Mouse (Mus musculus) MEL (cell line): ENCODE data around the gene Ap4e1.
A peak's percentile ranks its signal among the peaks of the same experiment; 100 is the strongest.

ENCODE experiments used
- CHD2 ChIP-seq: IDR thresholded peaks from 2 replicates; pipeline ENCODE4 v1.6.1; 2011; ENCODE audit warnings: low read length, improper control_type of control experiment
- CTCF ChIP-seq, 3 experiments: IDR thresholded peaks in 2 of 3; conservative IDR thresholded peaks in 1 of 3; 2 replicates each; pipeline ENCODE4 v1.5.1; 2011 to 2012; ENCODE audit warnings: low read length in 3 of 3, low read depth in 2 of 3, mild to moderate bottlenecking in 2 of 3, improper control_type of control experiment in 1 of 3, inconsistent platforms in 1 of 3, mixed read lengths in 1 of 3, moderate library complexity in 1 of 3; ENCODE audit not compliant: control insufficient read depth in 1 of 3, insufficient read depth in 1 of 3, poor library complexity in 1 of 3, severe bottlenecking in 1 of 3
- EP300 ChIP-seq, 2 experiments: IDR thresholded peaks; 2 replicates each; pipeline ENCODE4 v1.6.1; 2011; ENCODE audit warnings: improper control_type of control experiment in 2 of 2, low read length in 2 of 2, low read depth in 1 of 2, mild to moderate bottlenecking in 1 of 2
- HCFC1 ChIP-seq: IDR thresholded peaks from 2 replicates; pipeline ENCODE4 v1.6.1; 2012; ENCODE audit warnings: low read depth, mild to moderate bottlenecking, inconsistent platforms, low read length, improper control_type of control experiment, moderate library complexity
- MXI1 ChIP-seq: IDR thresholded peaks from 2 replicates; pipeline ENCODE4 v1.6.1; 2011; ENCODE audit warnings: mild to moderate bottlenecking, low read depth, low read length, improper control_type of control experiment
- MYC ChIP-seq: IDR thresholded peaks from 2 replicates; pipeline ENCODE4 v1.6.1; 2011; ENCODE audit warnings: low read depth, mild to moderate bottlenecking, low read length, improper control_type of control experiment, moderate library complexity
- NELFE ChIP-seq: IDR thresholded peaks from 2 replicates; pipeline ENCODE4 v1.6.1; 2011; ENCODE audit warnings: low read depth, low read length, improper control_type of control experiment
- POLR2A ChIP-seq, 2 experiments: IDR thresholded peaks; 2 replicates each; pipeline ENCODE4 v1.6.1; 2011 to 2012; ENCODE audit warnings: low read length in 2 of 2, mild to moderate bottlenecking in 2 of 2, control low read depth in 1 of 2, improper control_type of control experiment in 1 of 2, low read depth in 1 of 2, moderate library complexity in 1 of 2; ENCODE audit not compliant: control insufficient read depth in 1 of 2, insufficient read depth in 1 of 2, poor library complexity in 1 of 2
- POLR2AphosphoS2 ChIP-seq: IDR thresholded peaks from 2 replicates; pipeline ENCODE4 v1.6.1; 2011; ENCODE audit warnings: low read length, improper control_type of control experiment
- SIN3A ChIP-seq: IDR thresholded peaks from 2 replicates; pipeline ENCODE4 v1.6.1; 2012; ENCODE audit warnings: low read length, improper control_type of control experiment, inconsistent platforms
- TBP ChIP-seq: IDR thresholded peaks from 2 replicates; pipeline ENCODE4 v1.8.0; 2011; ENCODE audit warnings: low read depth, low read length, improper control_type of control experiment
- TCF12 ChIP-seq: IDR thresholded peaks from 2 replicates; pipeline ENCODE4 v1.6.1; 2014; ENCODE audit warnings: low read depth, mild to moderate bottlenecking, inconsistent platforms, low read length, improper control_type of control experiment, moderate library complexity
- UBTF ChIP-seq: IDR thresholded peaks from 2 replicates; pipeline ENCODE4 v1.6.1; 2012; ENCODE audit warnings: low read depth, mild to moderate bottlenecking, inconsistent platforms, low read length, improper control_type of control experiment, moderate library complexity, borderline replicate concordance; ENCODE audit not compliant: insufficient read depth
- ZC3H11A ChIP-seq: IDR thresholded peaks from 2 replicates; pipeline ENCODE4 v1.6.1; 2012; ENCODE audit warnings: low read depth, mild to moderate bottlenecking, inconsistent platforms, low read length, improper control_type of control experiment

GRCm38 (mm10) chr2:127079881-127080590, 71.5 kb downstream of the Ap4e1 start:
- TF ChIP-seq CHD2 (no peak), POLR2A (IDR thresholded peaks at IDR 0.05; ENCODE audit: control insufficient read depth in 1 of 2, insufficient read depth in 1 of 2, low read depth in 1 of 2, low read length in 2 of 2, poor library complexity in 1 of 2) (no peak), ZC3H11A (no peak), HCFC1 (no peak), EP300 (IDR thresholded peaks at IDR 0.05; ENCODE audit: low read depth in 1 of 2, low read length in 2 of 2) (no peak), SIN3A (no peak), CTCF (IDR thresholded peaks at IDR 0.05 in 2 of 3, conservative IDR thresholded peaks at IDR 0.05 in 1 of 3; ENCODE audit: control insufficient read depth in 1 of 3, insufficient read depth in 1 of 3, low read depth in 2 of 3, low read length in 3 of 3, poor library complexity in 1 of 3, severe bottlenecking in 1 of 3) (no peak), NELFE (no peak), MYC (no peak), MXI1 (0 out of 2 replicates have a peak, but pooled peaks have one; percentile 28), TBP (no peak), POLR2AphosphoS2 (no peak), TCF12 (no peak), UBTF (no peak)
